Mouse (Mus musculus) 3T3-L1 (cell line): ENCODE measurements around the gene Zcchc4.
"Not testable (repeated sequence)": the region's sequence is repeated elsewhere in the genome, so short reads cannot be mapped to it uniquely, and the experiment has no call there.

Source experiments
- DNase-seq: peaks from one replicate; pipeline ENCODE4 v3.0.0-alpha.2; 2015; ENCODE audit warnings: low read depth, low spot score

Gene Zcchc4

GRCm38 (mm10) chr5:52775237-52775636 lies at the start of gene Zcchc4:
Gene Zcchc4, plus strand, starts transcription at chr5:52775409.
- no peak for DNase-seq

GRCm38 (mm10) chr5:52727747-52728146 lies 47.5 kb upstream of the Zcchc4 start:
- no peak for DNase-seq

GRCm38 (mm10) chr5:52732811-52733210 lies 42.4 kb upstream of the Zcchc4 start:
- DNase-seq: no peak

DNA sequence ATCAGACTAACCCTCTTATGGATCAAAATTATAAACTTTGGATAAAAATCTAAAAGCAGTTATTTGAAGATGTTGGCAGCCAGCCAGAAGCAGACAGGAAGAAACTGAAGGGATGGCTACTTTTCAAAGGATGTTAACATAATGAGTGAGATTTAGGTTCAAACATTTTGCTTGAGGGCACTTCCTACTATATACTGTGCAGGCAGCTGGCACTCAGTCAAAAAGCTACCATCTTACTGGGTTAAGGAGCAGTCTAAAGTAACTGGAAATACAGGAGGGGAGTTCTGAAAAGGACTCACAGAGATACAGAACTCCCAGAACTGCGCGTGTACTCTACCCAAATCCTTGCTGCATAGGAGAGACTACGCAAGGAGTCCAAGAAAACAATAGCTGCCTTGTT lies 39.2 kb upstream of the Zcchc4 start:
- DNase-seq: no peak

GRCm38 (mm10) chr5:52741391-52742111 lies 33.7 kb upstream of the Zcchc4 start, which contains the start of gene Pi4k2b:
Gene Pi4k2b, plus strand, starts transcription at chr5:52741574.
- DNase-seq: peak; percentile 67

DNA sequence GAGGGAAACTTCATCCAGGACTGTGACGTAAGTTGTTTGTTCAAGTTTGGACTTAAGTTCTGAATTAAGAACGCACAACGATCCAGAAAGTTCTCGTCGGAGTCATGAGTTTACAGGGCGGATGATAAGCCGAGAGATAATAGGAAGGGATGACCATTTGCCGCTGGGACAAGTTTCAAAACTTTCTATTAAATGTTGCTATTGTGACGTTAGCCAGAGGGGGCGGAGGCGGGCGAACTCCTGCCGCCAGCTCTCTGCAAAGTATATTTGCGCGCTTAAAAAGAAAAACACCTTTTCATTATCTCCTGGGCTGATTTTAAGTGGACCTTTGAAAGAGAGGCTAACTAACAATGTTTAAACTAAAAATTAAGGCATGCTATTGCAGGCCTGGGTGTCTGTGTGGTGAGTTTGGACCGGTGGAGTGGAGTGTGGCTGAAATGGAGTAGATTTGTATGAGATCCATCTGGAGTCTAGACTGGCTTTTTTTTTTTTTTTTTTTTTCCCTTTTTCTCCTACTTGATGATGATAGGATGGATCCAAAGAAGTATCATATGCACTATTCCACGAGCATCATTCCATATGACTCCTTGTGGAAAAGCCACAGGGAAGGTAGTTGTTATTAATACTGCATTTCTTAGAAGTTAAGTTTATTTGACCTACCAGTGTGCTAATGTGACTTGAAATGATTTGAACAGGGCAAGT lies 32.9 kb upstream of the Zcchc4 start:
- peak; percentile 85 for DNase-seq

DNA sequence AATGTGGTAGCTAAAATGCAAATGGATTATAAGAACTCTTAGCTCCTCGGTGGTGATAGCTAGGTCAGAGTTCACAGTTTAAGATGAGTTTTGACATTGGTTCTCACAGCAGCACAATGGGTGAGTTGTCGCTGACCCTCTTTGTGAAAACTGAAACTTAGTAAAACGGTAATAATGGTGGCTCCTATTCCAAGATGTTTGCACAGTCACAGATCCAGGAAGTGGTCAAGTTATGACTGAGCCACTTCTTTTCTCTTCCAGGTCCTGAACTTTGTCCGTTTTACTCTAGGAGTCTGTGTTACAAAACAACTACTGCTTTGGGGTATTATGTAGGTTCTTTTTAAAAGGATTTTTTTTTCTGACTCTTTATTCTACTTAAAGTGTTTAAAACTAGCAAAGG lies 32.0 kb upstream of the Zcchc4 start:
- peak; percentile 52 for DNase-seq

GRCm38 (mm10) chr5:52746920-52747319 lies 28.3 kb upstream of the Zcchc4 start:
- DNase-seq: no peak

- no peak for DNase-seq
Observed at GRCm38 (mm10) chr5:52748732-52749131, 26.5 kb upstream of the Zcchc4 start.

DNA sequence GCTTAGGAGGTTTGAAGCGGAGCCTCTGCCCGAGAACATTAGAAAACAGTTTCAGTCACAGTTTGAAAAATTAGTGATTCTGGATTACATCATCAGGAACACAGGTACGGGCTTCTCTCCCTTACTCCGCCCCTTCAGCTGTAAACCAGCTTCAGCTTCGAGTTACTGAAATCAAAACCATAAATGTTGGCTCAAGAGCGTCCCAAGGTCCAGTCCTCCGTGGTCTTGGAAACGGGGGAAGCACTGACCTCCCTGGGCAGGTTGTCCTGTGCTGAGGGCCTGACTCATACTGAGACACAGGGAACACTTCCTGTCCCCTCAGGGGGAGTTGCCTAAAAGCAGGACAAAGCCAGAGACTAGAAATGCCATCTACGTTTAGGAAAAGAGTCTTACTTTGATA lies 22.1 kb upstream of the Zcchc4 start:
- no peak for DNase-seq

DNA sequence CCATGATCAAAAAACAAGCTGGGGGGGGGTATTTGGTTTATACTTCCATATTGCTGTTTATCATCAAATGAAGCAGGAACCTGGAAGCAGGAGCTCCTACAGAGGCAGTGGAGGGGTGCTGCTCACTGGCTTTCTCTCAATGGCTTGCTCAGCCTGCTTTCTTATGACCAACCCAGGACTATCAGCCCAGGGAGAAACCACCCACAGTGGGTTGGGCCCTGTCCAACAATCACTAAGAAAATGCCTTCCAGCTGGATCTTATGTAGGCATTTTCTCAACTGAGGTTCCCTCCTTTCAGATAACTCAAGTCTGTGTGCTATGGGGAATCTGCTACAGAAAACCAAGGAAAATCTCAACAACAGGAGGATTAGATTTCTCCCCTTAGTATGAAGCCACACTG lies 21.0 kb upstream of the Zcchc4 start:
- peak; percentile 60 for DNase-seq

DNA sequence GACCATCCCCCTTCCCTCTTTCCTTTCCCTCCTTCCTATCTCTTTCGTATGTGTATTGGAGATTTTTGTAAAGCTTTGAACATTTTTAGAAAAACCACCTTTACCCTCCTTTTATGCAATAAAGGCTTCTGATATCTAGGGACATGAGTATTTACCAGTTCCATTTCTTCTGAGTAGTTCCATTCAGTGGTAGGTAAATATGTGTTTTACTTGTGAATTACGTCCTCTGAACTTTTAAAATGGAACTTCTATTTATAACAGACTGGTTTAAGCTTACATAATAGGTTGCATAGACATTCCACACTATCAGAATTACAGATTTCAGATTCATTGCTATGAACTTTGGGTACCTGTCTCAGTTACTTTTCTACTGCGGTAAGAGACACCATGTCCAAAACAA lies 19.9 kb upstream of the Zcchc4 start:
- DNase-seq: no peak

GRCm38 (mm10) chr5:52755989-52756388 lies 19.2 kb upstream of the Zcchc4 start:
- no peak for DNase-seq

DNA sequence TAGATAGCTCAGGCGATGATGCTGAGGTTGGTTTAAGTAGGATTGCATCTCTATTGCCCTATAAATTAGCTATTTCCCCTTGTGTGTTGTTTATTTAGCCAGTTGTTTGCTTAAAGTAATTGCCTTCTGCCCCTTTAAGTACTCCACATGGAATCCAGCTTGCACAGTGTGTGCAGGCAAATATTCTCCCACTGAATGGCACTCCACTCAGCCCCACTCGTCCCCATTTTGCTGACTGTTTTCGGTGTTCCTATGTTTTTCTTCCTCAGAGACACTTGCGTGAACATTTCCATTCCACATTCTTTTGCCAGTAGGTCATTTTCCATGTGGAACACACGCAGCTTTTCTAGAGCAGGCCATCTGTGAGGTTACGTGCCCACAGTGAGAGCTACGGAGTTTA lies 12.6 kb upstream of the Zcchc4 start:
- no peak for DNase-seq

- no peak for DNase-seq
Observed at GRCm38 (mm10) chr5:52774267-52774666, 942 bp upstream of the Zcchc4 start.

DNA sequence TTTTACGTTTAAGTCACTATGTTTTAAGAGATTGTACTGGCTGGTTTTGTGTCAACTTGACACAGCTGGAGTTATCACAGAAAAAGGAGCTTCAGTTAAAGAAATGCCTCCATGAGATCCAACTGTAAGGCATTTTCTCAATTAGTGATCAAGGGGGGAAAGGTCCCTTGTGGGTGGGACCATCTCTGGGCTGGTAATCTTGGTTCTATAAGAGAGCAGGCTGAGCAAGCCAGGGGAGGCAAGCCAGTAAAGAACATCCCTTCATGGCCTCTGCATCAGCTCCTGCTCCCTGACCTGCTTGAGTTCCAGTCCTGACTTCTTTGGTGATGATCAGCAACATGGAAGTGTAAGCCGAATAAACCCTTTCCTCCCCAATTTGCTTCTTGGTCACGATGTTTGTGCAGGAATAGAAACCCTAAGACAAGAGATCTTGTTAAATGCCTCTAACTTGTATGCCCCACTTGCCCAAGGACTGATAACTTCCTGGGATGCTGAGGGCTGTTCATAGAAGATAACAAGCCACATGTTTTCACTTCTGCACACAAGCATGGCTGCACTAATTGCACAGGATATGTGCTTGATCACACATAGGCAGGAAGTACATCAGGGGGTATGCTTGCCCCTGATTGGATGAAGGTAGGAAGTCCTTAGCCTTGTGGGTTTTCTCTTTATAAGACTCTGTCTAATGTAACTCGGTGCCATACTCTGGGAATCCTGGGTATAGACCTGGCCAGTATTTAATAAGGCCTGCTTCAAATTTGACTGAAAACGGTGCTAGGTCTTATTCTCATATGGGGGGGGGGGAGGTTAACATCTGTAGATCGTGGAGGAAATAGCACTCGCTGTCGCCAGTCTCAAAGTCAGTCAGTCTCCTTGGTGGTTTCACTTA lies 1.5 kb downstream of the Zcchc4 start:
- not testable (repeated sequence) for DNase-seq

GRCm38 (mm10) chr5:52782523-52783250 lies 7.5 kb downstream of the Zcchc4 start:
- DNase-seq: peak; percentile 91

DNA sequence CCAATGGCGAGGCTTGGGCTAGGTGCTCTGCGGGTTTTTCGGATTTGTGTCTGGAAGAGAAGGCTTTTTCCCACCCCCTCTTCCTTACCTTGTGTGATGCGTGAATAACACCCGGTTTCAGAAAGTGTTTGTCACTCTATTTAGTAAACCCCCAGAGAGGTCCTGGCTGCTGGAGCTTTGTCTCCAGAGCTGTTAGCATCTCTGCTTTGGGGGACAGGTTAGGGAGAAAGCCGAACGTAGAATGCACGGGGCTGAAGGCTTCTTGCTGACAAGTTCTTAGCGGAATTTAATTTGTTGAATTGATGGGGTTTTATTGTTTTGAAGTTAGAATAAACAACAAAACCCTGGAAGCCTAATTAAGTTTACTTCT lies 8.0 kb downstream of the Zcchc4 start:
- peak; percentile 64 for DNase-seq

DNA sequence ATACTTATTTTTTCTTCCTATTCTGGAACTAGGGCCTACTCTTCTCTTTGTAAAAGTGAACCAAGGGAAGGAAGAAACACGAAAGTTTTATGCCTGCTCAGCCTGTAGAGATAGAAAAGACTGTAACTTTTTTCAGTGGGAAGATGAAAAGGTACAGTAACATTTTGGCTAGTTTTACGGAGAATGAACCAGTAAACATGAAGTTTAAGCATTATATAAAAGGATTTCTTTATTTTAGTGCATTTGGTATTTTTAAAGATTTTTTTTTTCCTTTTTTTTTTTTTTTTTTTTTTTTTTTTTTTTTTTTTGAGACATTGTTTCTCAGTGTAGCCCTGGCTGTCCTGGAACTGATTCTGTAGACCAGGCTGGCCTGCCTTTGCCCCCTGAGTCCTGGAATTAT lies 8.7 kb downstream of the Zcchc4 start:
- peak; percentile 34 for DNase-seq

GRCm38 (mm10) chr5:52786556-52787322 lies 11.5 kb downstream of the Zcchc4 start:
- DNase-seq: peak; percentile 86

DNA sequence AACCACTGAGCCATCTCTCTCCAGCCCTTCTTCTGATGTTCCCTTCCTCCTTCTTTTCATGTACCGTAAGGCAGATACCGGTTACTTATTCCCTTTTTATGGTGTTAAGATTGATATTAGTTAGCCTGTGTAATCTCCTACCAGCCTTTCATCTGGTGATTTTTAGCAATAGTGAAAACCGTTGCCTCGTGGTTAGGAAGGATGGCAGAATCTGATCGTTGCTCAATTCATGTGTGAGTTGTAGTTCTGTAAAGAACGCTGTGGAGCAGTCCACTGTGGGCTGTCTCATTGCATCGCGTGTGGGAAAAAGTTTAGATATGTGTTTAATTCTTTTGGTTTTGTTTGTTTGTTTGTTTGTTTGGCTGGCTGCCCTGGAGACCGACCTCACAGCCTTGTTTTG lies 18.0 kb downstream of the Zcchc4 start:
- no peak for DNase-seq
